In genomic region chr16:63062883-63063282, GRCm38 (mm10) we compare ENCODE assay signal across 21 mouse cellular contexts.
A peak's percentile ranks its signal among the peaks of the same experiment; 100 is the strongest.
DNase-seq lines count a peak whose midpoint lies in the region; TF ChIP-seq lines count a peak whose summit lies in the region.
"Had no signal": no experiment of that assay in that cellular context is flagged by ENCODE, and none has a peak within 500 bp of the region (broad histone marks: within the 10 kb centered on the region; RNA-seq: fewer than 3 reads in every experiment).

No protein-coding gene starts in this region.

- H3K9ac ChIP-seq in CH12.LX (ENCODE audit: insufficient read depth, low read depth), result no peak overlapping the region
- H3K9ac ChIP-seq in ES-E14 (ENCODE audit: insufficient read depth, low read depth, low read length, poor library complexity, severe bottlenecking), result no peak overlapping the region
- H3K9ac ChIP-seq: embryonic facial prominence, embryonic 13.5 days; embryonic facial prominence, embryonic 15.5 days; forebrain, embryonic 12.5 days had no signal

- in situ Hi-C loops in CH12.LX (cut with MboI; ENCODE audit: low pct_ligation_motif_present, low pct_unique_long_range_greater_than_20kb, low sequenced_read_pairs) (no loop called here), ES-E14 (cut with MboI; ENCODE audit: low sequenced_read_pairs in 2 of 2, unreplicated experiment in 2 of 2) (no loop called here)

- dilution Hi-C loops in CH12.LX (cut with MboI; ENCODE audit: extremely low pct_ligation_motif_present, extremely low pct_unique_long_range_greater_than_20kb, low sequenced_read_pairs), result no loop called here

- no peak overlapping the region for H3K4me3 ChIP-seq in CH12.LX (replicated peaks in 1 of 3; ENCODE audit: low read depth in 2 of 3, low read length in 2 of 3, poor library complexity in 1 of 3)
- H3K4me3 ChIP-seq in ES-E14 (ENCODE audit: insufficient read depth in 1 of 2, low read depth in 1 of 2, low read length in 2 of 2, poor library complexity in 1 of 2, severe bottlenecking in 1 of 2), result no peak overlapping the region
- H3K4me3 ChIP-seq: embryonic facial prominence, embryonic 13.5 days; embryonic facial prominence, embryonic 15.5 days; erythroblast, embryonic 14.5 days; forebrain, embryonic 10.5 days; forebrain, embryonic 12.5 days had no signal

- H3K9me3 ChIP-seq in CH12.LX (replicated peaks; ENCODE audit: low read length) (peaks cover 2% of the 10 kb centered on the region), ES-E14 (ENCODE audit: control insufficient read depth, insufficient read depth, low read depth, low read length) (no peaks in the 10 kb centered on the region)
- H3K9me3 ChIP-seq: embryonic facial prominence, embryonic 13.5 days; embryonic facial prominence, embryonic 15.5 days; forebrain, embryonic 10.5 days; forebrain, embryonic 12.5 days had no signal

- TF ChIP-seq RAD21 in CH12.LX (IDR thresholded peaks at IDR 0.05; ENCODE audit: low read depth, low read length), result no peak

- no peak overlapping the region for H3K27ac ChIP-seq in CH12.LX (ENCODE audit: insufficient read depth, low read depth)
- peak overlapping the region; percentile 47; the same call in 1 of the 2 replicates for H3K27ac ChIP-seq in ES-E14 (ENCODE audit: insufficient read depth, low read depth, low read length, poor library complexity, severe bottlenecking)
- H3K27ac ChIP-seq: embryonic facial prominence, embryonic 13.5 days; embryonic facial prominence, embryonic 15.5 days; forebrain, embryonic 10.5 days; forebrain, embryonic 12.5 days had no signal

- intact Hi-C loops in left cerebral cortex, postnatal 10 days (cut with DNase I), result no loop called here

- 0 out of 2 replicates have a peak overlapping the region, but pooled peaks have one; percentile 9 for H3K4me2 ChIP-seq in CH12.LX (ENCODE audit: insufficient read depth, low read depth, poor library complexity, severe bottlenecking)
- H3K4me2 ChIP-seq: embryonic facial prominence, embryonic 13.5 days; embryonic facial prominence, embryonic 15.5 days; forebrain, embryonic 12.5 days had no signal

- DNase-seq in CH12.LX (ENCODE audit: extremely low read depth) (no peak), ES-E14 (ENCODE audit: low read depth, low spot score) (no peak), ZHBTc4 (ENCODE audit: low read depth, low spot score) (peak; percentile 16)
- no peak for DNase-seq in left cerebral cortex, postnatal 10 days (ENCODE audit: extremely low spot score in 1 of 2, low spot score in 2 of 2)
- no peak for DNase-seq in retina, postnatal 1 day
- DNase-seq: adrenal gland, adult 2 months; adrenal gland, postnatal 10 days; adrenal gland, postnatal 25 days; B cell, adult 2 months; cerebellum, adult 11 months; cerebellum, adult 18-20 months; cerebellum, adult 8-10 months; cerebellum, adult 9-11 months; cerebellum, postnatal 14 days; cerebellum, postnatal 36 days; embryo, embryonic 11 days had no signal

- H3K79me2 ChIP-seq in CH12.LX (replicated peaks; ENCODE audit: control insufficient read depth, extremely low read depth, insufficient read depth, poor library complexity, severe bottlenecking), result no peaks in the 10 kb centered on the region

- TF ChIP-seq POLR2A in CH12.LX (IDR thresholded peaks at IDR 0.05; ENCODE audit: low read depth, low read length), result no peak

- H3K4me1 ChIP-seq in CH12.LX (ENCODE audit: control insufficient read depth in 1 of 2, insufficient read depth in 2 of 2), result no peaks in the 10 kb centered on the region
- peaks cover 0 to 9% of the 10 kb centered on the region in 2 experiments; a peak in 1 of 4 replicates for H3K4me1 ChIP-seq in ES-E14 (ENCODE audit: control insufficient read depth in 2 of 2, insufficient read depth in 2 of 2, low read length in 2 of 2, poor library complexity in 1 of 2)
- H3K4me1 ChIP-seq: embryonic facial prominence, embryonic 13.5 days; embryonic facial prominence, embryonic 15.5 days; forebrain, embryonic 10.5 days; forebrain, embryonic 12.5 days had no signal

- TF ChIP-seq CTCF in CH12.LX (conservative IDR thresholded peaks at IDR 0.05 in 1 of 2, IDR thresholded peaks at IDR 0.05 in 1 of 2; ENCODE audit: low read depth in 2 of 2, low read length in 2 of 2), result no peak

- no peaks in the 10 kb centered on the region for H3K27me3 ChIP-seq in CH12.LX (replicated peaks)
- H3K27me3 ChIP-seq: embryonic facial prominence, embryonic 13.5 days; embryonic facial prominence, embryonic 15.5 days; forebrain, embryonic 12.5 days had no signal

- H3K36me3 ChIP-seq in CH12.LX (replicated peaks in 1 of 2; ENCODE audit: control insufficient read depth in 1 of 2, insufficient read depth in 1 of 2, low read length in 1 of 2) (no peaks in the 10 kb centered on the region), ES-E14 (ENCODE audit: control insufficient read depth, insufficient read depth, low read length, poor library complexity, severe bottlenecking) (no peaks in the 10 kb centered on the region)
- H3K36me3 ChIP-seq: embryonic facial prominence, embryonic 13.5 days; embryonic facial prominence, embryonic 15.5 days; forebrain, embryonic 10.5 days; forebrain, embryonic 12.5 days had no signal

- TF ChIP-seq EP300 in CH12.LX (IDR thresholded peaks at IDR 0.05; ENCODE audit: low read length), result no peak

TF ChIP-seq in CH12.LX, 34 proteins besides CTCF, POLR2A, EP300 and RAD21:
- TF ChIP-seq CHD1 (IDR thresholded peaks at IDR 0.05; ENCODE audit: low read depth, low read length) (no peak), MXI1 (IDR thresholded peaks at IDR 0.05; ENCODE audit: low read depth, low read length) (no peak), UBTF (IDR thresholded peaks at IDR 0.05; ENCODE audit: low read depth, low read length) (no peak), ELF1 (IDR thresholded peaks at IDR 0.05; ENCODE audit: low read depth, low read length) (no peak), RCOR1 (conservative IDR thresholded peaks at IDR 0.05; ENCODE audit: low read depth, low read length) (no peak), MAX (IDR thresholded peaks at IDR 0.05; ENCODE audit: low read length) (no peak), MEF2A (IDR thresholded peaks at IDR 0.05; ENCODE audit: borderline replicate concordance, low read depth, low read length) (no peak), CHD2 (IDR thresholded peaks at IDR 0.05; ENCODE audit: low read length) (no peak), BHLHE40 (IDR thresholded peaks at IDR 0.05; ENCODE audit: low read depth, low read length) (no peak), E2F4 (IDR thresholded peaks at IDR 0.05; ENCODE audit: insufficient replicate concordance, low read depth, low read length) (no peak), GABPA (IDR thresholded peaks at IDR 0.05; ENCODE audit: insufficient replicate concordance, low read depth, low read length) (no peak), PAX5 (IDR thresholded peaks at IDR 0.05; ENCODE audit: low read length) (no peak), KAT2A (IDR thresholded peaks at IDR 0.05; ENCODE audit: insufficient replicate concordance, low read length) (no peak), MYC (IDR thresholded peaks at IDR 0.05; ENCODE audit: low read depth, low read length) (no peak), NELFE (IDR thresholded peaks at IDR 0.05; ENCODE audit: low read depth, low read length) (no peak), SIN3A (IDR thresholded peaks at IDR 0.05; ENCODE audit: low read length) (no peak)
TF ChIP-seq in CH12.LX: peak in this region for 0.

TF ChIP-seq in ES-E14, 5 proteins besides CTCF, POLR2A, EP300 and RAD21:
- TF ChIP-seq ZNF384 (IDR thresholded peaks at IDR 0.05; ENCODE audit: low read depth, low read length), result no peak
- no peak for TF ChIP-seq ZC3H11A (IDR thresholded peaks at IDR 0.05; ENCODE audit: borderline replicate concordance, low read depth, low read length)
- TF ChIP-seq CHD2 (IDR thresholded peaks at IDR 0.05; ENCODE audit: low read depth, low read length), result no peak
- no peak for TF ChIP-seq HCFC1 (IDR thresholded peaks at IDR 0.05; ENCODE audit: borderline replicate concordance, insufficient read depth, low read length)
- TF ChIP-seq MAFK (IDR thresholded peaks at IDR 0.05; ENCODE audit: insufficient read depth, low read depth, low read length), result no peak
TF ChIP-seq in ES-E14: peak in this region for 0.
